Mouse (Mus musculus) heart, postnatal 0 days (tissue): Measurements from ENCODE around the gene Ccdc62.

ENCODE experiments used
- CTCF ChIP-seq: IDR thresholded peaks from 2 replicates; pipeline ENCODE4 v1.5.1; 2016; ENCODE audit warnings: antibody characterized with exemption, control low read depth, low read depth
- EP300 ChIP-seq: IDR thresholded peaks from 2 replicates; pipeline ENCODE4 v1.6.1; 2016; ENCODE audit warnings: antibody characterized with exemption, low read depth

DNA sequence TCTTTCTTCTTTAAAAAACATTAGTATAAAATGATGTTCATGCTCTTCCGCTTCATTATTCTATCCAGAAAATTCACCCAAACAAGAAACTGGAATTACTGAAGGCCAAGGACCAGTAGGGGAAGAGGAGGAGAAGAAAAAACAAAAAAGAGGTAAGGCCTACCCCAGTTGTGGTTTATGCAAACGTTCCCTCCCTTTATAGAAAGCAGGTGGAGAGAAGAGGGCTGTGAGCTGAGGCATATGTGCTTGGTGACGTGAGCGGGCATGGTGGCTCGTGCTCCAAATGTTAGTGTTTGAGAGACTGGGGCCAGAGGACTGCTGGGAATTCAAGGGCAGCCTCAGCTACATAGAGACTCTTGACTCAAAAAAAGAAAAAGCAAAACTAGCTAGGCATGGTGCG lies 8.4 kb upstream of the Ccdc62 start:
- no peak for TF ChIP-seq CTCF
- no peak for TF ChIP-seq EP300
